Mouse (Mus musculus) urinary bladder, postnatal 25 days (tissue): Measurements from ENCODE around the gene Cnpy4.

Source experiments
- DNase-seq: peaks from one replicate; pipeline ENCODE4 v3.0.0; 2022; ENCODE audit warnings: low spot score

Cnpy4 gene

GRCm38 (mm10) chr5:138186950-138187638 is at the start of gene Cnpy4, which contains the start of gene Taf6:
Cnpy4 (plus strand) TSS chr5:138187485.
Taf6 (minus strand) TSS chr5:138187451.
- peak; percentile 77 for DNase-seq

- no peak for DNase-seq
Measured at GRCm38 (mm10) chr5:138137935-138138549, 49.2 kb upstream of the Cnpy4 start.

DNA sequence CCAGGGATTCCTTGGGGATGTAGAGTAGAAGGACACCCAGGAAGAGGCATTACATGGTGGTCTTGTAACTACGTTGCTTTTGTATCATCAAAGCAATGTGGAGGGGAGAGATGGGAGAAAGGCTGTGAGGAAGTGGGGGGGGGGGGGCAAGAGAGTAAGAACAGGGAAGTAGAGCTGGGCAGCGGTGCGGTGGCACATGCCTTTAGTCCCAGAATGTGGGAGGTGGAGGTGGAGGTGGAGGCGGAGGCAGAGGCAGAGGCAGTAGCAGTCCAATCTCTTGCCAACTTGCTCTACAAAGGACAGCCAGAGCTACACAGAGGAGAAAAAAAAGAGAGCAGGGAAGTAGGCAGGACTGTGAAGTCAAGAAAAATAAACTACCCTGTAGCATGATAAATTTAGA is 48.7 kb upstream of the Cnpy4 start:
- DNase-seq: no peak

DNA sequence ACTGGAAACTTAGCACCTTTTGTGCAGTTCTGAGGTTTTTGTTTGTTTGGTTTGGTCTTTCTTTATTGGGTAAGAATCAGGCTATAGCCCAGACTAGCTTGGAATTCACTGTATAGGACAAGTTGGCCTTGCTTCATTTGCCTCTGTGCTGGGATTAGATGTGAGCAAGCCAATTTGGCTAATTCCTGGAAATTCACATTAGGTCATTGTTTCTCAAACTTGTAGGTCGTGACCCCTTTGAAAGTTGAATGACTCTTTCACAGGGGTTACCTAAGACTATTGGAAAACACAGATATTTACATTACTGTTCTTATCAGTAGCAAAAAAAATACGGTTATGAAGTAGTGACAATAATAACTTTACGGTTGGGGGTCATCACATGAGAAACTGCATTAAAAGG is 32.9 kb upstream of the Cnpy4 start:
- DNase-seq: no peak

- peak; percentile 66 for DNase-seq
Measured at GRCm38 (mm10) chr5:138155443-138155976, 31.8 kb upstream of the Cnpy4 start, which contains the start of gene Zfp113. Zfp113 (minus strand) TSS chr5:138155744.

- no peak for DNase-seq
Measured at GRCm38 (mm10) chr5:138160224-138160762, 27.0 kb upstream of the Cnpy4 start.

DNA sequence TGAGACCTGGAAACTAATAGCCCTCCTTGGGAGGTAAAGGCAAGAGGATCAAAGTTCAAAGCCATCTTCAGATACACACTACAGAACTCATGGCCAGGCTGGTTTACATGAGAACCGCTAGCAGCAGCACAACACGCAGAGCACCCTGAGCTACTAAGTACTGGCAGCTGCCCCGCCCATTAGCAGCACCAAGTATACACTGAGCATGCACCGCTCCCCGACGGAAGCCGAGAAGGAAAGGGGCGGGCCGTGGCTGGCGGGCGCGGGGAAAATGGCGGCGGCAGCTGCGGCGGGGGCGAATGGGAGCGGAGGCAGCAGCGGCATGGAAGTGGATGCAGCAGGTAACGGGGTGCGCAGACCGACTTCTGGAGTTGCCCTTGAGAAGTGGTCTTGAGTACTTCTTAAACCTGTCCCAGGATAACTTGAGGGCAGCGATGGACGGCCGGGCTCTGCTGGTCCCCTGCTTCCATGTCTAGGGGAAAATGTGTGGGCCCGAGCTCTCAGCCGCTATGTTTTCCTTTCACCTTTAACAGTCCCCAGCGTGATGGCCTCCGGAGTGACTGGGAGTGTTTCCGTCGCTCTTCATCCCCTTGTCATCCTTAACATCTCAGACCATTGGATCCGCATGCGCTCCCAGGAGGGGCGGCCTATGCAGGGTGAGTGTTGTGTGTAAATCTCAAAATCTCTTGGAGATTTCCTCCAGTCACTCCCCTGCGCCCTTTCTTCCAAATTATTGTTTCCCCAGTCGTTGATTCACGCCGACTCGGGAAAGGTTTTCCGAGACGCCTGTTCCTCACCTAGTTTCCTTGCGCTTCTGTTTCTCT is 26.2 kb upstream of the Cnpy4 start, which contains the start of gene Cops6:
Cops6 (plus strand) TSS at position 230 of the 824 bp plus-strand sequence.
- peak; percentile 94 for DNase-seq

- DNase-seq: no peak
Measured at GRCm38 (mm10) chr5:138163046-138163445, 24.2 kb upstream of the Cnpy4 start.

- DNase-seq: no peak
Measured at GRCm38 (mm10) chr5:138163610-138164009, 23.7 kb upstream of the Cnpy4 start.

- no peak for DNase-seq
Measured at GRCm38 (mm10) chr5:138165594-138165993, 21.7 kb upstream of the Cnpy4 start.

- peak; percentile 95 for DNase-seq
Measured at GRCm38 (mm10) chr5:138170936-138171561, 16.2 kb upstream of the Cnpy4 start.

DNA sequence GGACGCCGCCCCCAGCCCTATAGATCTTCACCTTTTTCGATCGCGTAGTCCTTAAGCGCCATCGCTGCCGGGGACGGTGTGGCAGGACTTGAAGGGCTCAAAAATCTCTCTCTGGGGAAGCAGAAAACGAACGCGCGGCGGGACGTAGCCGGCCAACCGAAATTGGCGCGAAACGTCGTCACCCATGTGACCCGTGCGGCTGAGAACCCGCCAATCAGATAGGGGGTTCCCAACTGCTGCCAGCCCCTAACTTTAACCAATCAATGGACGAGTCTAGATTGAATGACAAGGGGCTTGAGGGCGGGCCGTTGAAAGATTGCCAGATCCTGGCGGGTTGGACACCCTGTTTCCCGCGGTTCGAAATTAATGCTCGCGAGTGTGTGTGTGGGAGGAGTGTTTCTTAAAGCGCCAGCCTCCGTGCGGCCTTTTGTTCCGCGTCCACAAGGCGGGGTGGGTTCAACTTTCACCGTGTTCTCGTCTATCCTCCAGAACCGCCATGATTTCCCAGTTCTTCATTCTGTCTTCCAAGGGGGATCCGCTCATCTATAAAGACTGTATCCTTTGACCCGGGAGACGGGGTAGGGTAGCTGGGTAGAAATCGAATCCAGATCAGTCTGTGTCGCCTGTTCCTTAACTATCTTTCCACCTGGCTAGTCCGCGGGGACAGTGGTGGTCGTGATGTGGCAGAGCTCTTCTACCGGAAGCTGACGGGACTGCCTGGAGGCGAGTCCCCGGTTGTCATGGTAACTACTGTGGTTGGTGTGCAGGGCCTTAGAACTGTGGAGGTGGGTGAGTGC is 15.4 kb upstream of the Cnpy4 start, which contains the start of the genes Ap4m1 and Mcm7:
Ap4m1 (plus strand) TSS at position 308 of the 797 bp plus-strand sequence.
Mcm7 (minus strand) TSS at position 728 of the 797 bp plus-strand sequence.
- DNase-seq: peak; percentile 95

DNA sequence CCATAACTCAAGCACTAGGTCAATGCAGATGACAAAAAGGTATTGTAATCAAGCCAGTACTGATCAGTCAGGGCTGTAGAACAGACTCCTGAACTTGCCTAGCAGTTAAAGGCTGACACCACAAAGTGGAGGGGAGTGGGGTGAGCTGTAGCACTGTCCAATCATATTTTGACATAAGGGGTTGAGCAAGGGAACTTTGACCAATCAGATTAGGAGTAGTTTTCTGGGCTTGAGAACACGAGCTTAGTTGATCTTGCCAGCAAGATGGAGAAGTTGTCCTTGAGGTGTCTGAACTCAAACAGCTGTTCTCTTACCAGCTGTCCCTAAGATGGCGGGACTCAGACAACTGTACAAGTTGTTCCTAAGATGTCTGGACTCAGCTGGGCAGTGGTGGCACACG is 14.1 kb upstream of the Cnpy4 start:
- DNase-seq: no peak

- DNase-seq: peak; percentile 23
Measured at GRCm38 (mm10) chr5:138187661-138188306, 499 bp downstream of the Cnpy4 start.

GRCm38 (mm10) chr5:138193771-138194727 is 6.8 kb downstream of the Cnpy4 start, which contains the start of gene Mblac1:
Mblac1 (plus strand) TSS chr5:138194314.
- DNase-seq: peak; percentile 77

- peak; percentile 31 for DNase-seq
Measured at GRCm38 (mm10) chr5:138194755-138195345, 7.6 kb downstream of the Cnpy4 start.

DNA sequence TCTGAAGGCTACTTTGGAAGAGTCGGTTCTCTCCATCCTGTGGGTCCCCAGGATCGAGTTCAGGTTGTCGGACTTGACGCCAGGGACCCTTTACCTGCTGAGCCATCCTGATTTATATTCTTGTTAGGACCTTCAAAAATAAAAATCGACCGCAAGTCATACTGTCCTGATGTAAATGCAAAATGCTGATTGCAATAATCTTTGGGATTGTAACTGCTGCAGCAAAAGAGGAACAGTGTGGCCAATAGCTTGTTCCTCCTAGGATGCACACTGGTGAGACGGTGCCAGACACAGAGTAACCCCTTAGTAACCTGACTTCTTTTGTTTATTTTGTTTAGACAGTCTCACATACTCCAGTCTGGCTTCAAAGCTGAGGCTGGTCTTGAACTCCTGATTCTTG is 8.2 kb downstream of the Cnpy4 start:
- no peak for DNase-seq

- DNase-seq: no peak
Measured at GRCm38 (mm10) chr5:138199576-138199975, 12.3 kb downstream of the Cnpy4 start.
